Mouse (Mus musculus) lung, embryonic 14.5 days (tissue): ENCODE results near the gene Rnf26. TPM values are rescaled to one million over a fixed set of nuclear protein-coding genes. Genes with fewer than 3 reads are reported as not detected.

Experiments used
- ATAC-seq: fragments of 200-750 bp; cut with Nextera tagmentation; 2 replicates; pipeline ENCODE4 v1.8.0; 2017; ENCODE audit warnings: mild to moderate bottlenecking, moderate TSS enrichment, moderate library complexity; ENCODE audit not compliant: insufficient read depth
- DNase-seq: peaks from one replicate; pipeline ENCODE4 v3.0.0-alpha.2; 2015
- H3K27ac ChIP-seq: fragments of 300-500 bp; sonication (generic); 2 replicates; pipeline ENCODE4 v1.5.1; 2014; ENCODE audit warnings: low read depth, mild to moderate bottlenecking, moderate library complexity
- H3K27me3 ChIP-seq: fragments of 300-500 bp; sonication (generic); 2 replicates; pipeline ENCODE4 v1.6.1; 2014; ENCODE audit warnings: low read length, control low read depth; ENCODE audit not compliant: insufficient read depth
- H3K36me3 ChIP-seq: fragments of 300-500 bp; sonication (generic); 2 replicates; pipeline ENCODE4 v1.6.1; 2014; ENCODE audit warnings: control low read depth; ENCODE audit not compliant: insufficient read depth
- H3K4me1 ChIP-seq: fragments of 300-500 bp; sonication (generic); 2 replicates; pipeline ENCODE4 v1.6.1; 2014; ENCODE audit warnings: antibody characterized with exemption, control low read depth; ENCODE audit not compliant: insufficient read depth
- H3K4me2 ChIP-seq: fragments of 300-500 bp; sonication (generic); 2 replicates; pipeline ENCODE4 v1.6.1; 2014; ENCODE audit warnings: mild to moderate bottlenecking
- H3K4me3 ChIP-seq: fragments of 300-500 bp; sonication (generic); 2 replicates; pipeline ENCODE4 v1.5.1; 2014; ENCODE audit warnings: low read depth, low read length
- H3K9ac ChIP-seq: fragments of 300-500 bp; sonication (generic); 2 replicates; pipeline ENCODE4 v1.6.1; 2014
- H3K9me3 ChIP-seq: fragments of 300-500 bp; sonication (generic); 2 replicates; pipeline ENCODE4 v1.6.1; 2016; ENCODE audit warnings: low read depth, low read length, control low read depth
- CTCF ChIP-seq: IDR thresholded peaks from 2 replicates; pipeline ENCODE4 v1.5.1; 2016; ENCODE audit warnings: antibody characterized with exemption, low read depth
- WGBS: fragments of 180-500 bp; shearing (Covaris S2); extraction: QIAGEN DNeasy Blood & Tissue Kit; methylation state at CpG from one replicate; pipeline ENCODE4 v1.1.7; 2014; 5-methylcytosine and 5-hydroxymethylcytosine counted together
- polyA plus RNA-seq: library from polyadenylated mRNA; unstranded; fragments of >200 nt; fragmentation: Nextera tagmentation; extraction: Ambion mirVana; gene quantifications from 2 replicates; pipeline ENCODE4 v1.2.1, GENCODE M21; 2014

Gene Rnf26
- polyA plus RNA-seq, 1 experiment from 2014 or later = 89.2 TPM

DNA sequence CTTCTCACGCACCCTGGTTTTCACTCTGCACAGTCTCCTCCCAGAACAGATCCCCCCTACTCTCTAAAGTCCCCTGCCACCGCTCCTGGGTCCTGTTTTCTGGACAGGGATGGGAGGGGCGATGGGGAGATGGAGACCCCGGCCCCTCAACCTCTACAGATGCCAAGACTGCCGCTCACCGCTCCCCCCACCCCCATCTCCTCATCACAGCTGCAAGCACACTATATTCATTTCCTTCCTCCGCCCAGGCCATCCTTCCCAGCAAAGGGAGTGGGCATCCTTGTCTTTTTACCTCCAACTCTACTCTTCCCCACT lies 17.9 kb upstream of the Rnf26 start:
- DNase-seq (no peak), ATAC-seq (no peak)
- H3K27ac ChIP-seq = peak overlapping the region; percentile 92; the same call in 1 of the 2 replicates
- H3K9ac ChIP-seq = no peak overlapping the region; the same call in 1 of the 2 replicates
- peaks cover 8% of the 10 kb centered on the region for H3K27me3 ChIP-seq
- 39% methylated on average over 7 of the region's 7 CpGs for WGBS
- H3K4me3 ChIP-seq = 0 out of 2 replicates have a peak overlapping the region, but pooled peaks have one; percentile 3
- no peaks in the 10 kb centered on the region for H3K36me3 ChIP-seq
- H3K4me2 ChIP-seq = peak overlapping the region; percentile 83
- no peaks in the 10 kb centered on the region for H3K9me3 ChIP-seq
- H3K4me1 ChIP-seq = peaks cover 22% of the 10 kb centered on the region
- TF ChIP-seq CTCF = no peak

DNA sequence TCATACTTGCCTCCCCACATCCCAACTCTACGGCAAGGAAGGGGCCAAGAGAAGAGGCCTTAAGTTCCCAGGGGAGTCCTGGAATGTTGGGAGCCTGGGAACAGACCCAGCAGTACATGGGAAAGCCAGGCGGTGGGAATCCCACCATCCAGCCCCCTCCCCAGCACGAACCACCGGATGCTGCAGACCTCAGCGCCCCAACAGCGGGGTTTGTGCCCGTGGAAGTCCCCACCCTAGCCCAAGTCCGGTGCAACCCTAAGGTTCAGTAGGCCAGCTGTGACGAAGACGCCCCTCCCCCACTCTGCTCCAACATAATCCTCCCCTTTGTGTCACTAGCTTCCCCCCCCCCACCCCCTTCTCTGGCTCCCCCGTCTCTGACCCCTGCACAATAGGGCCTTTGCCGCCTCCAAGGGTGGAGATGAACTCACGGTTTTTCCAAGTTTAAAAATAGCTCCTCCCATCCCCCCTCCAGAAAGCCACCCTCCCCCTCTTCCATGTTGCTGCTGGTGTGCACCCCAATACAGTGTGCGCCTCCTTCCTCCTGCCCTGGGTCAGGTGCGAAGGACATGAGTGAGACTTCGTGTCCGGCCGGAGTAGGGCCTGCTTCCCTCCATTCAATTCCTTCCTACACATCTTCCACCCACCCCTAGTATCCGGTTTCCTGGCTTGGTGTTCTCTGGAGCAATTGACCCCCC lies 17.4 kb upstream of the Rnf26 start:
- no peaks in the 10 kb centered on the region for H3K9me3 ChIP-seq
- peaks cover 8% of the 10 kb centered on the region for H3K27me3 ChIP-seq
- H3K4me3 ChIP-seq = peak overlapping the region; percentile 39
- peaks cover 18% of the 10 kb centered on the region for H3K4me1 ChIP-seq
- TF ChIP-seq CTCF = no peak
- H3K27ac ChIP-seq = peak overlapping the region; percentile 92
- peak overlapping the region; percentile 83 for H3K4me2 ChIP-seq
- no peaks in the 10 kb centered on the region for H3K36me3 ChIP-seq
- DNase-seq = peak; percentile 65
- peak; percentile 41 for ATAC-seq
- WGBS = 19% methylated on average over 19 of the region's 19 CpGs
- 0 out of 2 replicates have a peak overlapping the region, but pooled peaks have one; percentile 61 for H3K9ac ChIP-seq

DNA sequence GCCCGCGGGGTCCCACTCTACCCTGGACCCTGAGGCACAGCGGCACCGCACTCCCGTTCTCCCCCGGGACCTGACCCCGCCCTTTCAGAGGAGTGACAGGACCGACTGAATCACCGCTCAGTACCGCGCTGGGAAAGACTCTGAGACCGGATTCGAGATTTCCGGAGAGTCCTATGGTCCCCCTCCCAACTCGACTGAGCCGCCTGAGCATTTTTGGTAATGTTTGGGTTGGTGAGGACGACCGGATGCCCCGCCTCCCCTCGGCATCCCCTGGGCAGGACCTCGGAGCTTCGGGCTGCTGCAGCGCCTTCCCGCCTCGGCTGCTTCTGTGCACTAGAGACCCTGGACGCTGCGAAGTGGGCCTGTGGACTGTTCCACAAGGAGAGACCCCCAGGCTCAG lies 16.7 kb upstream of the Rnf26 start:
- H3K4me3 ChIP-seq = peak overlapping the region; percentile 39
- H3K27me3 ChIP-seq = peaks cover 8% of the 10 kb centered on the region
- H3K4me1 ChIP-seq = peaks cover 16% of the 10 kb centered on the region; the same call in 1 of the 2 replicates
- TF ChIP-seq CTCF = no peak
- peak; percentile 92 for DNase-seq
- H3K36me3 ChIP-seq = no peaks in the 10 kb centered on the region
- H3K9me3 ChIP-seq = no peaks in the 10 kb centered on the region
- H3K27ac ChIP-seq = peak overlapping the region; percentile 92
- peak overlapping the region; percentile 83 for H3K4me2 ChIP-seq
- under 1% methylated on average over 27 of the region's 27 CpGs for WGBS
- ATAC-seq = peak; percentile 75
- peak overlapping the region; percentile 61 for H3K9ac ChIP-seq

DNA sequence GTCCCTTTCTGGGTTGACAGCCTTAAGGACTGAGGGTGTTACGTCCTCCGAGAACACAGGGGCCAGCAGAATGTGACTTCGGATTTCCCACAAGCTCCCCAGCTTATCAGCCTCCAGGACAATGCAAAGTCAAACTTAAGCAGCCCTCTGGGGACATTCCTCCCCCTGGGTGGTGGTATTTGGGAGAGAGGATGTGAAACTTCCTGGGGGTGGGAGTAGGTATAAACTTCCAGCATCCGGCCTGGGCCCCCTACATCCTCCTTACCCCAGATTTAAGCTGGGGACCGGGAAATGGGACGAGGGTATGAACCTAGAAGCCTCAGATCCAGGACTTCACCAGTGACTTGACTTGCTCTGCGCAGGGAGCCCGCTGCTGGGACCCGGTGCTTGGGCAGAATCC lies 16.3 kb upstream of the Rnf26 start:
- Histone ChIP-seq H3K36me3 (no peaks in the 10 kb centered on the region), H3K9me3 (no peaks in the 10 kb centered on the region), H3K27ac (peak overlapping the region; percentile 92), H3K4me1 (peaks cover 12% of the 10 kb centered on the region; the same call in 1 of the 2 replicates), H3K27me3 (peaks cover 8% of the 10 kb centered on the region), H3K4me2 (peak overlapping the region; percentile 83), H3K4me3 (peak overlapping the region; percentile 39), H3K9ac (peak overlapping the region; percentile 61)
- TF ChIP-seq CTCF = no peak
- ATAC-seq (peak; percentile 15; the same call in 1 of the 2 replicates), DNase-seq (peak; percentile 72)
- 4% methylated on average over 9 of the region's 9 CpGs for WGBS

DNA sequence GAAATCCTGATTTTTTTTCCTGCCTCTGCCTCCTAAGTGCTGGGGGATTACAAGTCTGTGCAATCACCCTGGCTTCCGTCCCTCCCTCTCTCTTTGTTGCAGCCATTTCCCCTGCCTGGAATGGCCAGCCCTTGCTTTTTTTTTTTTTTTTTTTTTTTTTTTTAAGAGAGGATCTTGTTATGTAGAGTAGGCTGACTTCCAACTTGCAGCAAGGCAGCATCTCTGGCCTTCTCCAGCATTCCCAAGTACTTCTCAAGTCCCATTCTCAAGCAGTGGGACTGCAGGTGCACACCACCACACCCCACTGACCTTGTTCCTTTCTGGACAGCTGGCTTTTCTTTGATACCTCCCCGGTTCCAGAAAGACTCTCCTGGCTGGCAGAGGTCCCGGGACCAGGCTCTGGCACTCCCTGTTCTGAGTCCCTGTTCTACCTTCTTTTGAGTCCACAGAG lies 14.1 kb upstream of the Rnf26 start:
- Histone ChIP-seq H3K4me1 (peaks cover 11% of the 10 kb centered on the region; the same call in 1 of the 2 replicates), H3K4me2 (no peak overlapping the region), H3K4me3 (no peak overlapping the region), H3K36me3 (no peaks in the 10 kb centered on the region), H3K9ac (no peak overlapping the region), H3K27me3 (no peaks in the 10 kb centered on the region), H3K27ac (no peak overlapping the region), H3K9me3 (no peaks in the 10 kb centered on the region)
- WGBS = 47% methylated on average over 3 of the region's 3 CpGs
- DNase-seq (no peak), ATAC-seq (no peak)
- no peak for TF ChIP-seq CTCF

DNA sequence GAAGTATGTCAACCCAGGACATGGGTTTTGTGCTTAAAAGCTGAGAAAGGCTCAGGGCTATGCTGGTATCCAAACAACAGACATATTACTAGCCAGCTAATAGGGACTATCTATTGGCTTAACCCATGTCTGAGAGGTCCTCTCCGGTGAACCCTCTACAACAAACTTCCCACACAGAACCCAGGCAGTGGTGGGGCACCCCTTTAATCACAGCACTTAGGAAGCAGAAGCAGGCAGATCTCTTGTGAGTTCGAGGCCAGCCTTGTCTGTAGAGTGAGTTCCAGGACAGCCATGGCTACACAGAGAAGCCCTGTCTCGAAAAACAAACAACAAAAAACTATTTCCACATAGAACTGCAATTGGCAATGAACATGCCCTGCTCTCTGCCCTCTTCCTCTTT lies 13.4 kb upstream of the Rnf26 start:
- WGBS = 76% methylated on average over 3 of the region's 3 CpGs
- no peaks in the 10 kb centered on the region for H3K9me3 ChIP-seq
- H3K4me2 ChIP-seq = no peak overlapping the region
- no peaks in the 10 kb centered on the region for H3K36me3 ChIP-seq
- H3K4me3 ChIP-seq = no peak overlapping the region
- no peak overlapping the region; the same call in 1 of the 2 replicates for H3K27ac ChIP-seq
- no peak for TF ChIP-seq CTCF
- ATAC-seq (no peak), DNase-seq (no peak)
- H3K27me3 ChIP-seq = no peaks in the 10 kb centered on the region
- no peak overlapping the region for H3K9ac ChIP-seq
- peaks cover 11% of the 10 kb centered on the region; the same call in 1 of the 2 replicates for H3K4me1 ChIP-seq
